Mouse (Mus musculus): ENCODE results near the gene Zfp58. TPM values are rescaled to one million over a fixed set of nuclear protein-coding genes. Genes with fewer than 3 reads are reported as not detected.

Gene Zfp58
- 18.7 and 26.3 TPM in 2 replicates for total RNA-seq (2014; fragmentation: Nextera tagmentation)
- 13.6 and 14.2 TPM in 2 replicates for total RNA-seq (2017)
- polyA plus RNA-seq (2012): 0.40 and 0.80 TPM in 2 replicates

DNA sequence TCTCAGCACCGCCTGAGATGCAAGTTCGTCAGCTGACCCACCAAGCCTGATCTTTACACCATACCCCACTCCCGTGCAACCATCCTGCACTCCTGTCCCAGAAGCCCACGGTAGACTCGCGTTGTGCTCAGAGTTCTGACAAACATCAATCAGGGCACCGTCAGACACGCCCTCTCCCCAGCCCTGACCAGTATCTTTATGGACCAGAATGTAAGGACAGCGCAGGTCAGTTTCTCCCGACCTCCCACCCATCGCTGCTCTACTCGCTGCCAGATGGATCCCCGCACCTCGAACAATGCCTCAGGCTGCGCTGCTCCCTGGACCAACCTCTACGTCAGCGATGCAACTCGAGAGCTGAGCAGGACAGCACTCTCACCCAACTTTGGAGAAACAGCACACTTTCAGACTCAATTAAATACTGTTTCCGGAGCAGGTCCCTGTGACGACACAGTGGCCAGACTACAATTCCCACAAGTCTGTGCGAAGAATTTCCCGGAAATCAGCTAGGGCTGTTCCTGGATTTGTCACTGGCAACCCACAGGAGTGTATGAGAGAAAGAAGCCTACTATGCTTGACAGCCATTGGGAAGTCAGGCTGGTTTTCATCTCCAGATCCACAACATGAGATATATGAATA lies at the start of gene Zfp58:
Gene Zfp58 (minus strand): TSS at position 472 of the 636 bp plus-strand sequence.
- Histone ChIP-seq H3K36me3 (replicated peaks) (peaks cover 11% of the 10 kb centered on the region), H3K4me3 (ENCODE audit: low read depth, low read length) (peak within 1 kb of the TSS; percentile 84), H3K27me3 (ENCODE audit: insufficient read depth, low read length) (no peaks in the 10 kb centered on the region), H3K9me3 (replicated peaks) (no peaks in the 10 kb centered on the region), H3K4me1 (ENCODE audit: insufficient read depth, low read depth, low read length) (peaks cover 22% of the 10 kb centered on the region)
- ATAC-seq (ENCODE audit: extremely low read depth, insufficient number of reproducible peaks, low FRiP score, poor library complexity, severe bottlenecking): peak; percentile 98
- TF ChIP-seq GATA1 (IDR thresholded peaks at IDR 0.05; ENCODE audit: borderline replicate concordance, low read length) (no peak), GATA2 (IDR thresholded peaks at IDR 0.05; ENCODE audit: borderline replicate concordance, low read depth, low read length) (no peak), TAL1 (conservative IDR thresholded peaks at IDR 0.05; ENCODE audit: low read depth, low read length) (no peak), POLR2AphosphoS5 (IDR thresholded peaks at IDR 0.05; ENCODE audit: insufficient replicate concordance, low read depth, low read length) (no peak), CTCF (IDR thresholded peaks at IDR 0.05; ENCODE audit: low read depth, low read length) (no peak)
- DNase-seq (ENCODE audit: low spot score): peak; percentile 34

DNA sequence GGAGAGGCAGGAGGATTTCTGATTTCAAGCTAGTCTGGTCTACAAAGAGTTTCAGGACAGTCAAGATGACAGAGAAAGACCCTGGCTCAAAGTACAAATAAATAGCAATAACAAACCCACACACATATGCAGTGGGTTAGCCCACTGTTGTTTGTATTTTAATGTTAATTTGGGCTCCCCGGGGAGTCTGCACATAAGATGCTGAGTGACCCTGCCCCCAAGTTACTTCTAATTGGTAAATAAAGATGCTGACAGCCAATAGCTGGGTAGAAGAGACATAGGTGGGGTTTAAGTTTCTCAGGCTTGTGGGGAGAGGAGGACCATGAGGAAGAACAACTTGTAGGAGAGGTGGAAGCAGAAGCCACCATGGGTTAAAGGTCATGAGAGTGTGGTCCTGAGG lies 45.6 kb upstream of the Zfp58 start:
- peaks cover 54% of the 10 kb centered on the region for H3K36me3 ChIP-seq (replicated peaks)
- peaks cover 12% of the 10 kb centered on the region; the same call in 1 of the 2 replicates for H3K9me3 ChIP-seq (replicated peaks)
- H3K4me1 ChIP-seq (ENCODE audit: insufficient read depth, low read depth, low read length): peaks cover 9% of the 10 kb centered on the region

DNA sequence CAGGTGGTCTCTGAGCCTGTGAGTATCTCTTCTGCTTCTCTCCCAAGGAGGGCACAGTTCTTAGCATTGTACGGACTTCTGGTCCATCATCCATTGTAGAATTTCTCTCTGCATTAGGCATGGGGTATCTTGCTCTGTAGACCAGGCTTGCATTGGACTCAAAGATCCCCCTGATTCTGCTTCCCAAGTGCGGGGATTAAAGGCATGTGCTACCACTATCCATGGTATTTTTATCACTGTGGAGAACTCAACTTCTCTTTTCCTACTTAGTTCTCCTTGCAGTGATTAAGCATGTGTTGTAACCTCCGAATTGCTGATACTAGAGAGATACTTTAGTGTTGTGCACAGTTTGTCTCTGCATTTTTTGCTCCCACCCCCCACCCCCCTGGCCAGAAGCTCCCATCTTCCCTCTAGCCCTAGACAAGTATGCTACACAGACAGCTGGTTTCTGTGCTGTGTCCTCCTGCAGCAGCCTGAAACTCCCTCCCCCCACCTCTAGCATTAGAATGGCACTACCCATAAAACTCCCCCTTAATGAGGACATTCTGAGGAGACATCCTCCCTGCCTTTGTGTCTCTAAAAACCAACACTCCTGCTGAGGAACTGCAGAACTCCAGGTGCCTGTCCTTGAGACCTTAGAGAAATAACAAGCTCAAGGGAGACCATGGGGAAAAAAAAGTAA lies 26.8 kb upstream of the Zfp58 start:
- H3K36me3 ChIP-seq (replicated peaks): peaks cover 6% of the 10 kb centered on the region
- no peaks in the 10 kb centered on the region for H3K27me3 ChIP-seq (ENCODE audit: insufficient read depth, low read length)
- TF ChIP-seq GATA2 (IDR thresholded peaks at IDR 0.05; ENCODE audit: borderline replicate concordance, low read depth, low read length): no peak
- TF ChIP-seq TAL1 (conservative IDR thresholded peaks at IDR 0.05; ENCODE audit: low read depth, low read length): no peak
- no peak for TF ChIP-seq CTCF (IDR thresholded peaks at IDR 0.05; ENCODE audit: low read depth, low read length)
- TF ChIP-seq GATA1 (IDR thresholded peaks at IDR 0.05; ENCODE audit: borderline replicate concordance, low read length): no peak
- no peak for TF ChIP-seq POLR2AphosphoS5 (IDR thresholded peaks at IDR 0.05; ENCODE audit: insufficient replicate concordance, low read depth, low read length)
- no peak for DNase-seq (ENCODE audit: low spot score)
- no peak overlapping the region for H3K4me3 ChIP-seq (ENCODE audit: low read depth, low read length)
- H3K4me1 ChIP-seq (ENCODE audit: insufficient read depth, low read depth, low read length): peaks cover 32% of the 10 kb centered on the region
- no peaks in the 10 kb centered on the region for H3K9me3 ChIP-seq (replicated peaks)
- ATAC-seq (ENCODE audit: extremely low read depth, insufficient number of reproducible peaks, low FRiP score, poor library complexity, severe bottlenecking): no peak

More for the DNA sequence above, 45.6 kb upstream of the Zfp58 start:
- no peak overlapping the region for H3K4me3 ChIP-seq (ENCODE audit: low read depth, low read length)
- H3K27me3 ChIP-seq (ENCODE audit: insufficient read depth, low read length): no peaks in the 10 kb centered on the region
- no peak for DNase-seq (ENCODE audit: low spot score)
- no peak for TF ChIP-seq POLR2AphosphoS5 (IDR thresholded peaks at IDR 0.05; ENCODE audit: insufficient replicate concordance, low read depth, low read length)
- no peak for ATAC-seq (ENCODE audit: extremely low read depth, insufficient number of reproducible peaks, low FRiP score, poor library complexity, severe bottlenecking)

DNA sequence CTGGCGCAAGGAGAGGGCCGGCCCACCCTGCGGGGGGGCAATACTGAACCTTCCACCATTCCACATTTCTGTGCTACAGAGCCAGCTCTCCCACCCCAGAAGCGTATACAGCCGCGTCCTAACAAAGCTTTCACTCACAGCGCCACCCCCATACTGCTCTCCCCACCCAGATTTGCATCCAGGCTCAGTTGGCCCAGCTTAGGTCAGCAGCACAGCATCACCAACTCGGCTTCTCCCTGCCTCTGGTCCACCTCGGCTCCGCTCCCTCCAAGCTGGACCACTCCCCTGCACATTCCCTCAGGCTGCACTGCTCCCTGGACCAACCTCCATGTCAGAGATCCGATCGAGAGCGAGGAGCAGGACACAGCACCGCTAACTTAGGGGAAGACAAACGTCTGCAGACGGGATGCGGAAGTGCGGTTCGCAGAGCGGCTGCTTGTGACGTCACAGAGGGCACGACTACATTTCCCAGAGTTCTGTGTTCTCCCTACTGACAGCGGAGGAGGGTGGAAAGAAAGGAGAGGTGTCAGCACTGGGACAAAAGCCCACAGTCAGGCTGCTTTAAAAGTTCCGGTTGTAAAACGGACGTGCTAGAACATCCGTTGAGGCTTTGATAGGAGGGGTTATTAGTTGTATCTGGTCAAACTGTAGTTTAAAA lies 25.5 kb upstream of the Zfp58 start, which contains the start of the genes Gm26965 and Zfp87:
Gene Gm26965 (minus strand): TSS at position 399 of the 658 bp plus-strand sequence.
Gene Zfp87 (minus strand): TSS at position 425 of the 658 bp plus-strand sequence.
- TF ChIP-seq TAL1 (conservative IDR thresholded peaks at IDR 0.05; ENCODE audit: low read depth, low read length): no peak
- no peak for TF ChIP-seq GATA2 (IDR thresholded peaks at IDR 0.05; ENCODE audit: borderline replicate concordance, low read depth, low read length)
- 0 out of 2 replicates have a peak, but pooled peaks have one; percentile 54 for TF ChIP-seq POLR2AphosphoS5 (IDR thresholded peaks at IDR 0.05; ENCODE audit: insufficient replicate concordance, low read depth, low read length)
- Histone ChIP-seq H3K9me3 (replicated peaks) (no peaks in the 10 kb centered on the region), H3K4me3 (ENCODE audit: low read depth, low read length) (peak within 1 kb of the TSS; percentile 99), H3K36me3 (replicated peaks) (peaks cover 18% of the 10 kb centered on the region), H3K27me3 (ENCODE audit: insufficient read depth, low read length) (no peaks in the 10 kb centered on the region), H3K4me1 (ENCODE audit: insufficient read depth, low read depth, low read length) (peaks cover 32% of the 10 kb centered on the region)
- DNase-seq (ENCODE audit: low spot score) (peak; percentile 67), ATAC-seq (ENCODE audit: extremely low read depth, insufficient number of reproducible peaks, low FRiP score, poor library complexity, severe bottlenecking) (peak; percentile 98)

DNA sequence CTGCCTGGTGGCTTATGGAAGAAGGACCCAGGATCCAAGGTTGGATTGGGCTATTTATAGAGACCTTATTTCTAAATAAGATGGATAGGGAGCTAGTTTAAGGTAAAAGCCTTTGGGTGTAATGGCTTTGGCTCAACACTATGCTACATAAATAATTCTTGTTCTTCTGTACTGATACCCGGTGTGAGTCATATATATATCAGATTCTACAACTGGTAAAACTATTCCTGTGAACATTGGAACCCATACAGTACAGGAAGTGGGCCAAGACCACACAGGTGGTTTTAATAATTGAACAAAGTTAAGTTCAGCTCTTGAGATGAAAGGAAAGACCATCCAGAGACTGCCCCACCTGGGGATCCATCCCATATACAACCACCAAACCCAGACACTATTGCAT lies 553 bp upstream of the Zfp58 start:
- Histone ChIP-seq H3K27me3 (ENCODE audit: insufficient read depth, low read length) (no peaks in the 10 kb centered on the region), H3K36me3 (replicated peaks) (peaks cover 7% of the 10 kb centered on the region), H3K9me3 (replicated peaks) (no peaks in the 10 kb centered on the region), H3K4me1 (ENCODE audit: insufficient read depth, low read depth, low read length) (peaks cover 19% of the 10 kb centered on the region), H3K4me3 (ENCODE audit: low read depth, low read length) (no peak overlapping the region)
- DNase-seq (ENCODE audit: low spot score) (no peak), ATAC-seq (ENCODE audit: extremely low read depth, insufficient number of reproducible peaks, low FRiP score, poor library complexity, severe bottlenecking) (no peak)
- TF ChIP-seq GATA2 (IDR thresholded peaks at IDR 0.05; ENCODE audit: borderline replicate concordance, low read depth, low read length) (no peak), TAL1 (conservative IDR thresholded peaks at IDR 0.05; ENCODE audit: low read depth, low read length) (no peak)

DNA sequence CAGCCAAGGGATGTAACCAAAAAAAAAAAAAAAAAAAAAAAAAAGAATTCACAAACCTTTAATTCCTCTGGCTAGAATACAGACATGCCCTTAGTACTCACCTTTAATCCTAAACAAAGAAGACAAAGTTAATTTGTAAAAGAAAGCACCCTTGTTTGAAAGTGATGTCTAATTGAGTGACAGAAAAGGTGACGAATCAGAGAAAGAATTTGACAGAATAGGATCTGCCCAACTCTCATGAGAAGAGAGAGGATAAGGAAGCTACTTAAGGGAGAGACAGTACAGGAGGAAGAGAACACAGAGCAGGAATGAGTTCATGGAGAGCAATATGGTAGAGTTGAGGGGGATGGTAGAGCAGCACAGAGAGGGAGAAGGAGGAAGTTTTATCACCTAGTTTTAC lies 4.7 kb downstream of the Zfp58 start:
- Histone ChIP-seq H3K4me3 (ENCODE audit: low read depth, low read length) (no peak overlapping the region), H3K9me3 (replicated peaks) (peaks cover 23% of the 10 kb centered on the region), H3K27me3 (ENCODE audit: insufficient read depth, low read length) (no peaks in the 10 kb centered on the region), H3K4me1 (ENCODE audit: insufficient read depth, low read depth, low read length) (peaks cover 31% of the 10 kb centered on the region), H3K36me3 (replicated peaks) (peaks cover 51% of the 10 kb centered on the region)
- TF ChIP-seq CTCF (IDR thresholded peaks at IDR 0.05; ENCODE audit: low read depth, low read length): no peak
- DNase-seq (ENCODE audit: low spot score): no peak
- ATAC-seq (ENCODE audit: extremely low read depth, insufficient number of reproducible peaks, low FRiP score, poor library complexity, severe bottlenecking): no peak
